Mouse (Mus musculus): ENCODE measurements around the gene Olfr5. TPM values are rescaled to one million over a fixed set of nuclear protein-coding genes. Genes with fewer than 3 reads are reported as not detected.
"Not testable (repeated sequence)": the region's sequence is repeated elsewhere in the genome, so short reads cannot be mapped to it uniquely, and the experiment has no call there.

Olfr5 gene
- not detected in 2 replicates for polyA plus RNA-seq (2015; fragmentation: Nextera tagmentation; extraction: Ambion mirVana)

GRCm38 (mm10) chr7:6486841-6487240 lies at the start of gene Olfr5:
Olfr5 (minus strand) TSS chr7:6486941.
- no peak within 1 kb of the TSS for H3K4me2 ChIP-seq
- no peaks in the 10 kb centered on the region for H3K36me3 ChIP-seq
- ATAC-seq (ENCODE audit: extremely low read depth, insufficient number of reproducible peaks, low FRiP score, low TSS enrichment), result no peak
- H3K9me3 ChIP-seq, result peaks cover 28% of the 10 kb centered on the region
- H3K9ac ChIP-seq, result no peak within 1 kb of the TSS
- WGBS, result 14% methylated on average over 2 of the region's 2 CpGs
- no peak within 1 kb of the TSS for H3K27ac ChIP-seq (replicated peaks)
- no peaks in the 10 kb centered on the region for H3K27me3 ChIP-seq (replicated peaks)
- no peak within 1 kb of the TSS for H3K4me3 ChIP-seq
- no peaks in the 10 kb centered on the region for H3K4me1 ChIP-seq

DNA sequence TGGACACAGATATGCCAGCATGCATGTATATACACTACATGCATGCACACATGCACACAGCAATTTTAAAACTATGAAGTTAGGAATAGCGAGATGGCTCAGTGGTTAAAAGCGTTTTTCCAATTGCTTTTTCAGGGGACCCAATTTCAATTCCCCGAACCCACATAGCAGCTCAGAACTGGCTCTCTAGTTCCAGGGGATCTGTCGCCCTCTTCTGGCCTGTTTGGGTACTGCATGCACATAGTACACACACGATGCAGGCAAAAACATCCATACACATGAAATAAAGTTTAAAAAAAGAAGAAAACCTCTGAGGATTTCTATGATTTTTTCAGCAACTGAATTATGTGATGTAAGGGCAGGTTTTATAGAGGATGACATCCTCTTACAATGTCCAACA lies 39.4 kb upstream of the Olfr5 start:
- Histone ChIP-seq H3K4me2 (no peak overlapping the region), H3K36me3 (no peaks in the 10 kb centered on the region), H3K9me3 (peaks cover 29% of the 10 kb centered on the region), H3K4me1 (no peaks in the 10 kb centered on the region), H3K27me3 (replicated peaks) (no peaks in the 10 kb centered on the region), H3K27ac (replicated peaks) (no peak overlapping the region), H3K4me3 (no peak overlapping the region), H3K9ac (no peak overlapping the region)
- 59% methylated on average over 5 of the region's 5 CpGs for WGBS
- no peak for ATAC-seq (ENCODE audit: extremely low read depth, insufficient number of reproducible peaks, low FRiP score, low TSS enrichment)

DNA sequence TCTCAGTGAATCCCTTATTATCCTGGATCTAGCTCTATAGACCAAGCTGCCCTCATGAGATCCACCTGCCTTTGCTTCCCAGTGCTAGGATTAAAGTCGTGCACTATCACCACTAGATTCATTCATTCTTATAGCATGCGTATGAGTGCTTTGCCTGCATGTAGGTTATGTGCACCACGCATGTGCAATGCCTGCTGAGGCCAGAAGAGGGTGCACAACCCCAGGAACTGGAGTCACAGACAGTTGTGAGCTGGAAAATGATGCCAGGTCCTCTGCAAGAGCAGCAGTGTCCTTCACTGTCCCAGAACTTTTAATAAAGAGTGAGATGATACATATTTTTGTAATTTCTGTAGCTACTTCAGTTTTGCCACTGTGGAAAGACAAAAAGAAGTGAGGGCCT lies 38.3 kb upstream of the Olfr5 start:
- WGBS, result 50% methylated on average over 3 of the region's 3 CpGs
- Histone ChIP-seq H3K4me1 (no peaks in the 10 kb centered on the region), H3K4me3 (no peak overlapping the region), H3K36me3 (no peaks in the 10 kb centered on the region), H3K27me3 (replicated peaks) (no peaks in the 10 kb centered on the region), H3K9me3 (peaks cover 26% of the 10 kb centered on the region), H3K27ac (replicated peaks) (no peak overlapping the region), H3K9ac (no peak overlapping the region), H3K4me2 (no peak overlapping the region)
- ATAC-seq (ENCODE audit: extremely low read depth, insufficient number of reproducible peaks, low FRiP score, low TSS enrichment), result no peak

- no peaks in the 10 kb centered on the region for H3K27me3 ChIP-seq (replicated peaks)
- ATAC-seq (ENCODE audit: extremely low read depth, insufficient number of reproducible peaks, low FRiP score, low TSS enrichment), result no peak
- H3K36me3 ChIP-seq, result no peaks in the 10 kb centered on the region
- WGBS, result 71% methylated on average over 5 of the region's 5 CpGs
- H3K9me3 ChIP-seq, result peaks cover 32% of the 10 kb centered on the region
- no peak within 1 kb of the TSS for H3K27ac ChIP-seq (replicated peaks)
- H3K4me2 ChIP-seq, result no peak within 1 kb of the TSS
- no peaks in the 10 kb centered on the region for H3K4me1 ChIP-seq
- no peak within 1 kb of the TSS for H3K4me3 ChIP-seq
- no peak within 1 kb of the TSS for H3K9ac ChIP-seq
These were observed 36.1 kb upstream of the Olfr5 start, which contains the start of gene Olfr1349 for GRCm38 (mm10) chr7:6522850-6523249. Olfr1349 (minus strand) TSS chr7:6522950.

DNA sequence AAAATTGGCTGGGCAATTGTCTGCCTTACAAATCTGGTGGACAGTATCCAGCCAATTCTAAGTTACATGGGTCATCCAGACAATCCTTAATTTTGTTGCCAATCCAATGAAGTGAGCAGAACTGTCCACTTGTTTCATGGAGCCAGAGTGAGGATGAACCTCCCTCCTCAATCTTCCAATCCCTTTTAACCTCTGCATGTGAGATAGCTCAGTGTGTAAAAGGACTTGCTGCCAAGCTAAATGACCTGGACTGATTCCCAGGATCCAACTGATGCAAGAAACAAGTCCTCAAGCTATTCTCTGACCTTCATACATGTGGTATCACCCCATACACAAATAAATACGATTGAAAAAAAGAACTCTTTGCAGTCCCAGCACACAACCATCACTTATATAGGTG lies 34.9 kb upstream of the Olfr5 start:
- peaks cover 20% of the 10 kb centered on the region for H3K9me3 ChIP-seq
- no peaks in the 10 kb centered on the region for H3K4me1 ChIP-seq
- no peak overlapping the region for H3K4me2 ChIP-seq
- 32% methylated on average over 1 of the region's 1 CpGs for WGBS
- no peaks in the 10 kb centered on the region for H3K27me3 ChIP-seq (replicated peaks)
- no peak for ATAC-seq (ENCODE audit: extremely low read depth, insufficient number of reproducible peaks, low FRiP score, low TSS enrichment)
- H3K9ac ChIP-seq, result no peak overlapping the region
- no peak overlapping the region for H3K4me3 ChIP-seq
- H3K27ac ChIP-seq (replicated peaks), result no peak overlapping the region
- no peaks in the 10 kb centered on the region for H3K36me3 ChIP-seq

GRCm38 (mm10) chr7:6508648-6509047 lies 21.9 kb upstream of the Olfr5 start, which contains the start of gene Olfr1348:
Olfr1348 (minus strand) TSS chr7:6508748.
- H3K4me1 ChIP-seq, result no peaks in the 10 kb centered on the region
- ATAC-seq (ENCODE audit: extremely low read depth, insufficient number of reproducible peaks, low FRiP score, low TSS enrichment), result no peak
- WGBS, result 74% methylated on average over 1 of the region's 1 CpGs
- peaks cover 19% of the 10 kb centered on the region for H3K9me3 ChIP-seq
- H3K9ac ChIP-seq, result no peak within 1 kb of the TSS
- H3K36me3 ChIP-seq, result no peaks in the 10 kb centered on the region
- H3K27ac ChIP-seq (replicated peaks), result no peak within 1 kb of the TSS
- H3K27me3 ChIP-seq (replicated peaks), result no peaks in the 10 kb centered on the region
- no peak within 1 kb of the TSS for H3K4me3 ChIP-seq
- no peak within 1 kb of the TSS for H3K4me2 ChIP-seq

DNA sequence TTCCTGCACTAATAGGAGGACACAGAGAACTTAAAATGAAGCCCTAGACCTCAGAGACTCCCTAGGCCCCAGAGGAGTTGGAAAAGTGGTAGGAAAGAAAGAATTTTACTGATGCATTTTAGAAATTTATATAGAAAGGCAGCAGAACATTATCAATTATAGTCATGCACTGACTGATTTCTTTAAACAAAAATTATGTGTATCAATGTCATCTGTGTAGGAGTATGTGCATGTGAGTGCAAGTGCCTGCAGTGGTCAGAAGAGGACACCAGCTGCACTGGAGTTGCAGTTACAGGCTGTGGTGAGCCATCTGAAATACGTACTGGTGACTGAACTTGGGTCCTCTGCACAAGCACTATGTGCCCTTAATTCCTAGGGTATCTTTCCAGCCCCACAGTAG lies 12.9 kb upstream of the Olfr5 start, which contains the start of gene Olfr1347:
Gene Olfr1347 (minus strand): TSS at position 101 of the 400 bp plus-strand sequence.
- Histone ChIP-seq H3K36me3 (no peaks in the 10 kb centered on the region), H3K4me2 (no peak within 1 kb of the TSS), H3K9ac (no peak within 1 kb of the TSS), H3K9me3 (peaks cover 25% of the 10 kb centered on the region), H3K4me3 (no peak within 1 kb of the TSS), H3K27me3 (replicated peaks) (no peaks in the 10 kb centered on the region), H3K27ac (replicated peaks) (no peak within 1 kb of the TSS), H3K4me1 (no peaks in the 10 kb centered on the region)
- no peak for ATAC-seq (ENCODE audit: extremely low read depth, insufficient number of reproducible peaks, low FRiP score, low TSS enrichment)
- 40% methylated on average over 1 of the region's 1 CpGs for WGBS

DNA sequence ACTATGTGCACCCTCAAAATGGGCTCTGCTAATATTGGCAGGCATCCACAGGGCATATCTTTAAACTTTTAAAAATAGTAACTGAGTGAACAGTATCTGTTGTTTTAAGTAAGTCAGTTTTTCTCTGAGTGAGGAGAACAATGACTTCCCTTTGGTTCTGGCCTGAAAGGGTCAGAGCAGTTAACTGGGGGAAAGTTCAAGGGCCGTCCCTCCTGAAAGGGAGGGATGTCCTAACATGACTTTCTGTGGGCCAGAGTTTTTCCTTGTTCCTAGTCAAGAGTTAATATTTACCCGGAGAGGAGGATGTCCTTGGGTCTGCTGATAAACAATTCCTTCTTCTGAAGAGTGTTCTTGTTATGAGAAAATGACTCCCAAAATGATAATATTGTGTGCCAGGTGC lies 9.1 kb downstream of the Olfr5 start:
- peaks cover 12% of the 10 kb centered on the region for H3K9me3 ChIP-seq
- H3K27ac ChIP-seq (replicated peaks); H3K4me2 ChIP-seq; ATAC-seq (ENCODE audit: extremely low read depth, insufficient number of reproducible peaks, low FRiP score, low TSS enrichment); H3K4me3 ChIP-seq; H3K36me3 ChIP-seq; H3K4me1 ChIP-seq; H3K9ac ChIP-seq; H3K27me3 ChIP-seq (replicated peaks): not testable (repeated sequence)
- 66% methylated on average over 2 of the region's 2 CpGs for WGBS

GRCm38 (mm10) chr7:6466951-6467350 lies 19.8 kb downstream of the Olfr5 start, which contains the start of gene Olfr1346:
Olfr1346 (plus strand) TSS chr7:6467101.
- no peak for ATAC-seq (ENCODE audit: extremely low read depth, insufficient number of reproducible peaks, low FRiP score, low TSS enrichment)
- Histone ChIP-seq H3K4me3 (no peak within 1 kb of the TSS), H3K4me1 (no peaks in the 10 kb centered on the region), H3K9ac (no peak within 1 kb of the TSS), H3K27ac (replicated peaks) (no peak within 1 kb of the TSS), H3K9me3 (0 out of 2 replicates have a peak, but pooled peaks cover 8% of the 10 kb centered on the region), H3K4me2 (no peak within 1 kb of the TSS), H3K36me3 (no peaks in the 10 kb centered on the region), H3K27me3 (replicated peaks) (no peaks in the 10 kb centered on the region)

- no peak overlapping the region for H3K4me3 ChIP-seq
- H3K36me3 ChIP-seq, result no peaks in the 10 kb centered on the region
- H3K4me1 ChIP-seq, result no peaks in the 10 kb centered on the region
- no peak overlapping the region for H3K27ac ChIP-seq (replicated peaks)
- WGBS, result 37% methylated on average over 3 of the region's 3 CpGs
- no peak for ATAC-seq (ENCODE audit: extremely low read depth, insufficient number of reproducible peaks, low FRiP score, low TSS enrichment)
- peaks cover 17% of the 10 kb centered on the region for H3K9me3 ChIP-seq
- H3K9ac ChIP-seq, result no peak overlapping the region
- H3K4me2 ChIP-seq, result no peak overlapping the region
- H3K27me3 ChIP-seq (replicated peaks), result no peaks in the 10 kb centered on the region
These were observed 30.3 kb downstream of the Olfr5 start for GRCm38 (mm10) chr7:6456399-6456798.

- H3K4me3 ChIP-seq, result no peak within 1 kb of the TSS
These were observed 30.9 kb downstream of the Olfr5 start, which contains the start of gene Olfr1336 for GRCm38 (mm10) chr7:6455868-6456267. Olfr1336 (plus strand) TSS chr7:6456168.

GRCm38 (mm10) chr7:6447771-6448170 lies 39.0 kb downstream of the Olfr5 start:
- Histone ChIP-seq H3K36me3 (no peaks in the 10 kb centered on the region), H3K9me3 (peaks cover 20% of the 10 kb centered on the region), H3K27ac (replicated peaks) (no peak overlapping the region), H3K4me1 (no peaks in the 10 kb centered on the region), H3K27me3 (replicated peaks) (no peaks in the 10 kb centered on the region), H3K4me3 (no peak overlapping the region), H3K4me2 (no peak overlapping the region), H3K9ac (no peak overlapping the region)
- ATAC-seq (ENCODE audit: extremely low read depth, insufficient number of reproducible peaks, low FRiP score, low TSS enrichment), result no peak
- WGBS, result 81% methylated on average over 5 of the region's 5 CpGs

More at GRCm38 (mm10) chr7:6455868-6456267, 30.9 kb downstream of the Olfr5 start, which contains the start of gene Olfr1336:
- no peak within 1 kb of the TSS for H3K27ac ChIP-seq (replicated peaks)
- no peak within 1 kb of the TSS for H3K4me2 ChIP-seq
- no peaks in the 10 kb centered on the region for H3K36me3 ChIP-seq
- no peaks in the 10 kb centered on the region for H3K27me3 ChIP-seq (replicated peaks)
- no peak within 1 kb of the TSS for H3K9ac ChIP-seq
- no peaks in the 10 kb centered on the region for H3K4me1 ChIP-seq
- H3K9me3 ChIP-seq, result peaks cover 19% of the 10 kb centered on the region
- no peak for ATAC-seq (ENCODE audit: extremely low read depth, insufficient number of reproducible peaks, low FRiP score, low TSS enrichment)
